Mouse (Mus musculus): ENCODE data around the gene Maff.

Maff gene

GRCm38 (mm10) chr15:79364120-79364519, 17.7 kb downstream of the Maff start:
- in situ Hi-C loops (cut with MboI): no loop called here

- in situ Hi-C loops (cut with MboI): no loop called here
These were observed 18.6 kb downstream of the Maff start for GRCm38 (mm10) chr15:79365068-79365467.

- in situ Hi-C loops (cut with MboI): no loop called here
These were observed 20.0 kb downstream of the Maff start for GRCm38 (mm10) chr15:79366402-79366801.

GRCm38 (mm10) chr15:79368313-79368811, 21.9 kb downstream of the Maff start:
- in situ Hi-C loops (cut with MboI): no loop called here

GRCm38 (mm10) chr15:79368861-79369440, 22.5 kb downstream of the Maff start:
- in situ Hi-C loops (cut with MboI): no loop called here

GRCm38 (mm10) chr15:79369452-79370280, 23.2 kb downstream of the Maff start:
- in situ Hi-C loops (cut with MboI): no loop called here

- in situ Hi-C loops (cut with MboI): no loop called here
These were observed 23.9 kb downstream of the Maff start for GRCm38 (mm10) chr15:79370281-79370843.

- in situ Hi-C loops (cut with MboI): no loop called here
These were observed 28.3 kb downstream of the Maff start for GRCm38 (mm10) chr15:79374760-79375159.

- in situ Hi-C loops (cut with MboI): no loop called here
These were observed 31.3 kb downstream of the Maff start for GRCm38 (mm10) chr15:79377681-79378080.

- in situ Hi-C loops (cut with MboI): no loop called here
These were observed 32.2 kb downstream of the Maff start for GRCm38 (mm10) chr15:79378608-79379007.

GRCm38 (mm10) chr15:79379658-79380057, 33.2 kb downstream of the Maff start:
- in situ Hi-C loops (cut with MboI): no loop called here

GRCm38 (mm10) chr15:79380468-79381444, 34.3 kb downstream of the Maff start:
- in situ Hi-C loops (cut with MboI): no loop called here

GRCm38 (mm10) chr15:79381644-79382043, 35.2 kb downstream of the Maff start:
- in situ Hi-C loops (cut with MboI): no loop called here

- in situ Hi-C loops (cut with MboI): no loop called here
These were observed 40.7 kb downstream of the Maff start for GRCm38 (mm10) chr15:79387081-79387480.

GRCm38 (mm10) chr15:79387611-79388010, 41.2 kb downstream of the Maff start:
- in situ Hi-C loops (cut with MboI): no loop called here

- in situ Hi-C loops (cut with MboI): no loop called here
These were observed 41.8 kb downstream of the Maff start for GRCm38 (mm10) chr15:79388171-79388570.

- in situ Hi-C loops (cut with MboI): no loop called here
These were observed 44.0 kb downstream of the Maff start for GRCm38 (mm10) chr15:79390434-79390833.

GRCm38 (mm10) chr15:79391447-79392093, 45.1 kb downstream of the Maff start:
- in situ Hi-C loops (cut with MboI): no loop called here

- in situ Hi-C loops (cut with MboI): no loop called here
These were observed 46.1 kb downstream of the Maff start for GRCm38 (mm10) chr15:79392527-79392926.

GRCm38 (mm10) chr15:79393101-79393500, 46.7 kb downstream of the Maff start:
- in situ Hi-C loops (cut with MboI): no loop called here

GRCm38 (mm10) chr15:79394842-79395241, 48.4 kb downstream of the Maff start:
- in situ Hi-C loops (cut with MboI): no loop called here

Data from mature B cell (primary cell).